Mouse (Mus musculus) cerebellum, adult 2 months (tissue): ENCODE results near the gene Btg4. TPM values are rescaled to one million over a fixed set of nuclear protein-coding genes. Genes with fewer than 3 reads are reported as not detected.
"Not testable (repeated sequence)": the region's sequence is repeated elsewhere in the genome, so short reads cannot be mapped to it uniquely, and the experiment has no call there.

ENCODE experiments used
- DNase-seq, 2 experiments: peaks; one replicate each; pipeline ENCODE4 v3.0.0; 2021
- H3K27ac ChIP-seq: fragments of 200-500 bp; 2 replicates; pipeline ENCODE4 v1.5.1; 2012; ENCODE audit warnings: low read length, control low read depth, inconsistent platforms; ENCODE audit not compliant: insufficient read depth
- H3K27me3 ChIP-seq: fragments of 200-500 bp; 2 replicates; pipeline ENCODE4 v1.6.1; 2012; ENCODE audit warnings: inconsistent platforms, mild to moderate bottlenecking, low read length, moderate library complexity; ENCODE audit not compliant: control insufficient read depth, insufficient read depth
- H3K4me1 ChIP-seq: fragments of 200-500 bp; 2 replicates; pipeline ENCODE4 v1.6.1; 2011; ENCODE audit warnings: low read length; ENCODE audit not compliant: control insufficient read depth, insufficient read depth
- H3K4me3 ChIP-seq: fragments of 200-500 bp; replicated peaks from 2 replicates; pipeline ENCODE3; 2011; ENCODE audit warnings: mild to moderate bottlenecking, low read depth, low read length, control low read depth; ENCODE audit not compliant: insufficient read depth
- CTCF ChIP-seq: fragments of 200-500 bp; IDR thresholded peaks from 2 replicates; pipeline ENCODE4 v1.5.1; 2011; ENCODE audit warnings: low read depth, mild to moderate bottlenecking, control low read depth, low read length, moderate library complexity, borderline replicate concordance; ENCODE audit not compliant: insufficient read depth
- POLR2A ChIP-seq: fragments of 200-500 bp; IDR thresholded peaks from 2 replicates; pipeline ENCODE4 v1.6.1; 2011; ENCODE audit warnings: low read length, control low read depth, borderline replicate concordance; ENCODE audit not compliant: insufficient read depth
- WGBS: fragments of 180-500 bp; shearing (Covaris S2); methylation state at CpG from one replicate; pipeline ENCODE4 v1.1.7; 2018; 5-methylcytosine and 5-hydroxymethylcytosine counted together
- polyA plus RNA-seq: library from polyadenylated mRNA; depleted of rRNA; stranded (reverse); fragments of >200 nt; gene quantifications from 2 replicates; pipeline ENCODE4 v1.2.3, GENCODE M21; 2012

Gene Btg4
- polyA plus RNA-seq, 1 experiment, result not detected

GRCm38 (mm10) chr9:51137432-51137831, 76.7 kb downstream of the Btg4 start:
- Histone ChIP-seq H3K4me1 (no peaks in the 10 kb centered on the region), H3K4me3 (no peak overlapping the region), H3K27me3 (no peaks in the 10 kb centered on the region), H3K27ac (no peak overlapping the region)
- DNase-seq, result no peak
- 87% methylated on average over 4 of the region's 4 CpGs for WGBS
- TF ChIP-seq POLR2A (no peak), CTCF (no peak)

GRCm38 (mm10) chr9:51137836-51138235, 77.1 kb downstream of the Btg4 start:
- no peak for DNase-seq
- Histone ChIP-seq H3K27me3 (no peaks in the 10 kb centered on the region), H3K4me1 (no peaks in the 10 kb centered on the region), H3K27ac (no peak overlapping the region), H3K4me3 (no peak overlapping the region)
- TF ChIP-seq CTCF (no peak), POLR2A (no peak)
- WGBS, result 94% methylated on average over 1 of the region's 1 CpGs

- Histone ChIP-seq H3K27me3 (no peaks in the 10 kb centered on the region), H3K4me3 (no peak overlapping the region), H3K4me1 (no peaks in the 10 kb centered on the region), H3K27ac (no peak overlapping the region)
- 98% methylated on average over 1 of the region's 1 CpGs for WGBS
- no peak for DNase-seq
- TF ChIP-seq POLR2A, result no peak
- TF ChIP-seq CTCF, result no peak
Observed at GRCm38 (mm10) chr9:51138301-51138700, 77.6 kb downstream of the Btg4 start.

GRCm38 (mm10) chr9:51139401-51139800, 78.7 kb downstream of the Btg4 start:
- not testable (repeated sequence) for H3K27me3 ChIP-seq, H3K4me1 ChIP-seq, H3K4me3 ChIP-seq, DNase-seq, H3K27ac ChIP-seq
- WGBS, result 83% methylated on average over 1 of the region's 1 CpGs

- WGBS, result 24% methylated on average over 3 of the region's 3 CpGs
- no peaks in the 10 kb centered on the region for H3K27me3 ChIP-seq
- no peaks in the 10 kb centered on the region for H3K4me1 ChIP-seq
- TF ChIP-seq CTCF, result no peak
- no peak overlapping the region for H3K4me3 ChIP-seq
- H3K27ac ChIP-seq, result no peak overlapping the region
- no peak for DNase-seq
Observed at GRCm38 (mm10) chr9:51140711-51141110, 80.0 kb downstream of the Btg4 start.

GRCm38 (mm10) chr9:51143437-51143836, 82.7 kb downstream of the Btg4 start:
- DNase-seq, result no peak
- H3K4me3 ChIP-seq, result no peak overlapping the region

GRCm38 (mm10) chr9:51144218-51144617, 83.5 kb downstream of the Btg4 start:
- H3K4me3 ChIP-seq, result no peak overlapping the region
- no peak for DNase-seq
- H3K27me3 ChIP-seq, result no peaks in the 10 kb centered on the region
- TF ChIP-seq POLR2A, result no peak
- H3K4me1 ChIP-seq, result 0 out of 2 replicates have a peak, but pooled peaks cover 3% of the 10 kb centered on the region
- H3K27ac ChIP-seq, result no peak overlapping the region
- WGBS, result 85% methylated on average over 6 of the region's 6 CpGs

More at GRCm38 (mm10) chr9:51143437-51143836, 82.7 kb downstream of the Btg4 start:
- H3K27ac ChIP-seq, result no peak overlapping the region
- H3K27me3 ChIP-seq, result no peaks in the 10 kb centered on the region
- WGBS, result 93% methylated on average over 1 of the region's 1 CpGs
- 0 out of 2 replicates have a peak, but pooled peaks cover 3% of the 10 kb centered on the region for H3K4me1 ChIP-seq
- TF ChIP-seq CTCF, result no peak
- TF ChIP-seq POLR2A, result no peak

- no peak overlapping the region for H3K4me3 ChIP-seq
- no peak overlapping the region for H3K27ac ChIP-seq
- WGBS, result 23% methylated on average over 4 of the region's 4 CpGs
- TF ChIP-seq POLR2A, result no peak
- no peak for TF ChIP-seq CTCF
- H3K27me3 ChIP-seq, result no peaks in the 10 kb centered on the region
- DNase-seq, result no peak
- H3K4me1 ChIP-seq, result peaks cover 6% of the 10 kb centered on the region; the same call in 1 of the 2 replicates
Observed at GRCm38 (mm10) chr9:51146496-51146895, 85.8 kb downstream of the Btg4 start.

- H3K4me3 ChIP-seq, result no peak overlapping the region
- H3K27ac ChIP-seq, result no peak overlapping the region
- DNase-seq, result no peak
- TF ChIP-seq CTCF (no peak), POLR2A (no peak)
- H3K4me1 ChIP-seq, result peaks cover 11% of the 10 kb centered on the region
- WGBS, result 88% methylated on average over 5 of the region's 5 CpGs
- no peaks in the 10 kb centered on the region for H3K27me3 ChIP-seq
Observed at GRCm38 (mm10) chr9:51147294-51147693, 86.6 kb downstream of the Btg4 start.
